Mouse (Mus musculus) ES-Bruce4 (cell line): ENCODE measurements at regions not wholly inside any gene's neighbourhood (a gene's known extent, or its start where the extent isn't known, plus 50 kb on each side); places are given as distances from the start of the nearest gene placed in this dataset.

ENCODE experiments used
- H3K27ac ChIP-seq: 2 replicates; pipeline ENCODE4 v1.5.1; 2012; ENCODE audit warnings: low read length, inconsistent platforms; ENCODE audit not compliant: insufficient read depth
- H3K27me3 ChIP-seq: 2 replicates; pipeline ENCODE4 v1.6.1; 2012; ENCODE audit warnings: mild to moderate bottlenecking, low read length, inconsistent platforms; ENCODE audit not compliant: control insufficient read depth, poor library complexity, insufficient read depth, severe bottlenecking
- H3K36me3 ChIP-seq: 2 replicates; pipeline ENCODE4 v1.6.1; 2012; ENCODE audit warnings: inconsistent platforms, mild to moderate bottlenecking, low read length, moderate library complexity; ENCODE audit not compliant: control insufficient read depth, poor library complexity, insufficient read depth, severe bottlenecking
- H3K4me1 ChIP-seq: one replicate; pipeline ENCODE4 v1.8.1; 2011; ENCODE audit warnings: low read length; ENCODE audit not compliant: control insufficient read depth, insufficient read depth
- H3K4me3 ChIP-seq: 2 replicates; pipeline ENCODE4 v1.5.1; 2011; ENCODE audit warnings: low read depth, mild to moderate bottlenecking, low read length
- H3K9ac ChIP-seq: 2 replicates; pipeline ENCODE4 v1.6.1; 2012; ENCODE audit warnings: low read depth, mild to moderate bottlenecking, inconsistent platforms; ENCODE audit not compliant: poor library complexity, severe bottlenecking
- H3K9me3 ChIP-seq: replicated peaks from 2 replicates; pipeline ENCODE4 v1.6.1; 2012; ENCODE audit warnings: mild to moderate bottlenecking, low read length, inconsistent platforms; ENCODE audit not compliant: control insufficient read depth, poor library complexity, insufficient read depth, severe bottlenecking
- CTCF ChIP-seq: IDR thresholded peaks from one replicate; pipeline ENCODE4 v1.8.1; 2011; ENCODE audit warnings: low read depth, low read length
- EP300 ChIP-seq: IDR thresholded peaks from 2 replicates; pipeline ENCODE4 v1.6.1; 2011; ENCODE audit warnings: low read depth, low read length; ENCODE audit not compliant: insufficient read depth
- POLR2A ChIP-seq: IDR thresholded peaks from one replicate; pipeline ENCODE4 v1.8.1; 2011; ENCODE audit warnings: low read length; ENCODE audit not compliant: insufficient read depth

GRCm38 (mm10) chr15:96189551-96189950 is 97.8 kb upstream of the Arid2 start:
- Histone ChIP-seq H3K4me1 (peaks cover under 1% of the 10 kb centered on the region), H3K4me3 (no peak overlapping the region), H3K36me3 (peaks cover 24% of the 10 kb centered on the region), H3K27ac (no peak overlapping the region), H3K9me3 (peaks cover 9% of the 10 kb centered on the region), H3K9ac (no peak overlapping the region), H3K27me3 (no peaks in the 10 kb centered on the region)
- TF ChIP-seq POLR2A: no peak
- TF ChIP-seq CTCF: no peak
- no peak for TF ChIP-seq EP300

- Histone ChIP-seq H3K4me1 (peaks cover 3% of the 10 kb centered on the region), H3K4me3 (peak overlapping the region; percentile 71), H3K27ac (peak overlapping the region; percentile 73), H3K9ac (peak overlapping the region; percentile 24), H3K9me3 (peaks cover 14% of the 10 kb centered on the region), H3K36me3 (peaks cover 19% of the 10 kb centered on the region), H3K27me3 (no peaks in the 10 kb centered on the region)
- no peak for TF ChIP-seq EP300
- no peak for TF ChIP-seq CTCF
- TF ChIP-seq POLR2A: no peak
Measured at GRCm38 (mm10) chr15:96197413-96197812, 89.9 kb upstream of the Arid2 start.

- TF ChIP-seq EP300 (no peak), CTCF (no peak), POLR2A (no peak)
- peak overlapping the region; percentile 73 for H3K27ac ChIP-seq
Measured at GRCm38 (mm10) chr15:96197932-96198331, 89.4 kb upstream of the Arid2 start.

GRCm38 (mm10) chr15:96201273-96201672 is 86.0 kb upstream of the Arid2 start:
- no peak for TF ChIP-seq POLR2A
- Histone ChIP-seq H3K4me1 (peaks cover 4% of the 10 kb centered on the region), H3K27ac (no peak overlapping the region), H3K9me3 (no peaks in the 10 kb centered on the region), H3K36me3 (no peaks in the 10 kb centered on the region), H3K4me3 (no peak overlapping the region), H3K27me3 (no peaks in the 10 kb centered on the region), H3K9ac (no peak overlapping the region)

More at GRCm38 (mm10) chr15:96197932-96198331, 89.4 kb upstream of the Arid2 start:
- H3K36me3 ChIP-seq: peaks cover 17% of the 10 kb centered on the region
- H3K4me3 ChIP-seq: peak overlapping the region; percentile 71; the same call in 1 of the 2 replicates
- H3K27me3 ChIP-seq: no peaks in the 10 kb centered on the region
- H3K9ac ChIP-seq: peak overlapping the region; percentile 24
- H3K4me1 ChIP-seq: peaks cover 3% of the 10 kb centered on the region
- peaks cover 14% of the 10 kb centered on the region for H3K9me3 ChIP-seq

GRCm38 (mm10) chr15:96201701-96202460 is 85.4 kb upstream of the Arid2 start:
- H3K36me3 ChIP-seq: no peaks in the 10 kb centered on the region
- H3K4me1 ChIP-seq: peaks cover 4% of the 10 kb centered on the region
- TF ChIP-seq POLR2A (no peak), EP300 (no peak), CTCF (no peak)
- H3K27ac ChIP-seq: no peak overlapping the region
- no peaks in the 10 kb centered on the region for H3K9me3 ChIP-seq
- H3K9ac ChIP-seq: no peak overlapping the region
- no peak overlapping the region for H3K4me3 ChIP-seq
- no peaks in the 10 kb centered on the region for H3K27me3 ChIP-seq

- no peak for TF ChIP-seq POLR2A
- TF ChIP-seq EP300: no peak
- TF ChIP-seq CTCF: no peak
- Histone ChIP-seq H3K4me3 (no peak overlapping the region), H3K27ac (0 out of 2 replicates have a peak overlapping the region, but pooled peaks have one; percentile 13), H3K9ac (no peak overlapping the region), H3K36me3 (no peaks in the 10 kb centered on the region), H3K9me3 (no peaks in the 10 kb centered on the region), H3K27me3 (no peaks in the 10 kb centered on the region), H3K4me1 (peaks cover 1% of the 10 kb centered on the region)
Measured at GRCm38 (mm10) chr15:96204187-96204586, 83.1 kb upstream of the Arid2 start.
